Mouse (Mus musculus): ENCODE measurements around the gene Ciz1. TPM values are rescaled to one million over a fixed set of nuclear protein-coding genes. Genes with fewer than 3 reads are reported as not detected.

Gene Ciz1
- total RNA-seq, 1 experiment from 2014 or later: 120 TPM

DNA sequence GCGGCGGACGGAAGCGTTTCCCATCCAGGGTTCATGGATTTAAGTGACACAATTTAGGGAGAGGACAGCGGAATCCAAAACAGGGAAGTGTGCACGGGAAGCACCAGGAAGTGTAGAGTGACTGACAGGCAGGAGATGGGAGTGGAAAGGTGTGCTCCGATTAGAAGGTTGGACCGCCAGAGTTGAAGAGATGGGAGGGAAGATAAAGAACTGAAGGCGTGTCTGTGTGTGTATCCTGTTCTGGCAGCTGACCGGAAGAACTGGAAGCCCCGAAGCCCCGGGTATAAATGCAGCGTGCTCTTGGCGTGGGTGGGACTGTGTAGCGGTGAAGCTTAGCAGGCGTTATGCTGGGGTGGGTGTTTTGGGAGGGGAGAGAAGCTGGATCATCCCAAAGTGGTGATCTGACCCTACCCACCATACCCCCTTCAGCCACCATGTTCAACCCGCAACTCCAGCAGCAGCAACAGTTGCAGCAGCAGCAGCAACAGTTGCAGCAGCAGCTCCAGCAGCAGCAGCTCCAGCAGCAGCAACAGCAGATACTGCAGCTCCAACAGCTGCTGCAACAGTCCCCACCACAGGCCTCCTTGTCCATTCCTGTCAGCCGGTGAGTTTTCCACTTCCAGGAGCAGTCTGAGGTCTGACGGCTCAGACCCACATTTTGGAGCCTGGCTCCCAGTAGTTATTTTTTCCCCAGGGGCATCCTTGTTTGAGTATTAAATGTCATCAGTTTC is 11.4 kb downstream of the Ciz1 start:
- ATAC-seq (ENCODE audit: extremely low read depth, insufficient number of reproducible peaks, low FRiP score, poor library complexity, severe bottlenecking): no peak

DNA sequence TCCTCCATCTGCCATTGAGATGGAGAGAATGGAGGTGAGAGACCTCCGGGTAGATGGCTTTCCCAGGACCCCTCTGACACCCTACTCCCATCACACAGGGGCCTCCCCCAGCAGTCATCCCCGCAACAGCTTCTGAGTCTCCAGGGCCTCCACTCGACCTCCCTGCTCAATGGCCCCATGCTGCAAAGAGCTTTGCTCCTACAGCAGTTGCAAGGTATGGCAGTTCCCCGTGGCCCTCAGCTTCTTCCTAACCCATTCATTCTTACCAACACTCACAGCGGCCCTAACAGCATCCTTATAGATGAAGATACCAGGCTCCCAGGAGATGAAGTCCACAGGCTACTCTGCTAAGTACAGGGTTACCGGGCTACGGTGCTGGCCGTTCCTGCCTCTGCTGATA is 12.0 kb downstream of the Ciz1 start:
- ATAC-seq (ENCODE audit: extremely low read depth, insufficient number of reproducible peaks, low FRiP score, poor library complexity, severe bottlenecking): no peak

DNA sequence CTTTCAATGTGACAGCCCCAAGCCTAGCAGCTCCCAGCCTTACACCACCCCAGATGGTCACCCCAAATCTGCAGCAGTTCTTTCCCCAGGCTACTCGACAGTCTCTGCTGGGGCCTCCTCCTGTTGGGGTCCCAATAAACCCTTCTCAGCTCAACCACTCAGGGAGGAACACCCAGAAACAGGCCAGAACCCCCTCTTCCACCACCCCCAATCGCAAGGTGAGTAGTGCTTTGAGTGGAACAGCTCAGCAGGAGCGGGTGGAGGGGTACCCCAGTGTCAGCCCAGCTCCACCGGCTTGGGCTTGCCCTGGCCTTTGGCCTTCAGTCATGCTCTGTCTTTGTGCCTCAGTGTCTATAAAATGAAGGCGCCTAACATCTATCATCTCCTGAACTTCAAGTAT is 15.2 kb downstream of the Ciz1 start:
- ATAC-seq (ENCODE audit: extremely low read depth, insufficient number of reproducible peaks, low FRiP score, poor library complexity, severe bottlenecking): no peak

DNA sequence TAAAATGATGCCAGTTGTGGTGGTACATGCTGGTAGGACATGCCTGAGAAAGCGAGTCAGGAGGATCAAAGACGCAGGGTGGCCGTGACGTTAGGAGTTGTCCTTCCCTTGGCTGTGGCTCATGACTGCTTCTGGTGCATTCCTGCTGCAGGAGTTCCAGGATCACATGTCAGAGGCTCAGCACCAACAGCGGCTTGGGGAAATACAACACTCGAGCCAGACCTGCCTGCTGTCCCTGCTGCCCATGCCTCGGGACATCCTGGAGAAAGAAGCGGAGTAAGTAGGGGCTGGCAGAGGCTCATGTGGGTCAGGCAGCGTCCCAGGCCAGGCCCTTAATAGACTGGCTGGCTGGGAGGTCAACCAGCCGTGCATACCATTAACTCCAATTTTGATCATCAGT is 22.1 kb downstream of the Ciz1 start:
- no peak for ATAC-seq (ENCODE audit: extremely low read depth, insufficient number of reproducible peaks, low FRiP score, poor library complexity, severe bottlenecking)

DNA sequence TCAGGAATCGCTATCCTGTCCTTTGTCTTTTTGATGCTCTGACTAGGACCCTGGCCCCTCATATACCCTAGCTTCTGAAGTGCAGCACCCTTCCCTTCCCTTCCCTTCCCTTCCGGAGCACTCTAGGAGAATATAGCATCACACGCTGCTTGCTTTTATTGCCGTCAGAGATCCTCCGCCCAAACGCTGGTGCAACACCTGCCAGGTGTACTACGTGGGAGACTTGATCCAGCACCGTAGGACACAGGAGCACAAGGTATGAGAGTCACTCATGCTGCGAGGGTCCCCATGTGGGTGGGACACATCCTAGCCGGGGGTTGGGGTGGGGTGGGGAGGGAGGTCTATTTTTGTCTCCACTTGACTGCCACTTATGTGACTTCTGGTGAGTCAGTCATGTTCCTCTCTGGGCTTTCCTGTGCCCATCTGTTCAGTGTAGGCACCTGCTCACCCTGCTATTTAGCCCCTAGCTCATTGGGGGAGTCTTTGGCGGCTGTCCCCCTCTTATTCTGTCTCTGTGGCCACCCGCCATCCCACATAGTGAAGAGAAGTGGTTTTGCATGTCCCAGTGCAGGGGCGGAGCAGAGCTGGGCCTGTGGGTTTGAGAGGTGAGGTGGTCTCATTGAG is 23.3 kb downstream of the Ciz1 start:
- no peak for ATAC-seq (ENCODE audit: extremely low read depth, insufficient number of reproducible peaks, low FRiP score, poor library complexity, severe bottlenecking)

GRCm38 (mm10) chr2:32376963-32377362 is 24.8 kb downstream of the Ciz1 start:
- no peak for ATAC-seq (ENCODE audit: extremely low read depth, insufficient number of reproducible peaks, low FRiP score, poor library complexity, severe bottlenecking)

DNA sequence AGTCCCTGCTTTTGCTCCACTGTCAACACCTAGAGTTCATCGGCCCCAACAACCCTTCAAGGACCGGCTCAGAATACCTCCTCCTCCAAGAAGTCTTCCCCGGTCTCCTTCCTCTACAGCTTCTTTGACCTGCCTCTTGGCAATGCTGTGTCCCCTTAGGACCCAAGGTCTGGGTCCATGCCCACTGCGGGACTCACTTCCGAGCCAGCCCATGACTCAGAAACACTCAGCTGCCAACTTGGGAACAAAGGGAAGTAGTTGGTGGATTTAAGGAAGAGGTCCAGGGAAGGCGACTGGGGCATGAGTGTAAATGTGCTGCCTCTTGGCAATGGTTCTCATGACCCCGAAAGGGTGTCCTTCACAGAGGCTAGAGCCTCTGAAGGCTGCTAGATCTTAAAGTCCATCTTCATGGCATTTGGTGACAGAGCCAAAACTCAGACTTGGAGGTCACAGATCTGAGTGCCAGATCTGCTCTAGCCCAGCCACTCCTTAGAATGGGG is 27.9 kb downstream of the Ciz1 start:
- ATAC-seq (ENCODE audit: extremely low read depth, insufficient number of reproducible peaks, low FRiP score, poor library complexity, severe bottlenecking): no peak

DNA sequence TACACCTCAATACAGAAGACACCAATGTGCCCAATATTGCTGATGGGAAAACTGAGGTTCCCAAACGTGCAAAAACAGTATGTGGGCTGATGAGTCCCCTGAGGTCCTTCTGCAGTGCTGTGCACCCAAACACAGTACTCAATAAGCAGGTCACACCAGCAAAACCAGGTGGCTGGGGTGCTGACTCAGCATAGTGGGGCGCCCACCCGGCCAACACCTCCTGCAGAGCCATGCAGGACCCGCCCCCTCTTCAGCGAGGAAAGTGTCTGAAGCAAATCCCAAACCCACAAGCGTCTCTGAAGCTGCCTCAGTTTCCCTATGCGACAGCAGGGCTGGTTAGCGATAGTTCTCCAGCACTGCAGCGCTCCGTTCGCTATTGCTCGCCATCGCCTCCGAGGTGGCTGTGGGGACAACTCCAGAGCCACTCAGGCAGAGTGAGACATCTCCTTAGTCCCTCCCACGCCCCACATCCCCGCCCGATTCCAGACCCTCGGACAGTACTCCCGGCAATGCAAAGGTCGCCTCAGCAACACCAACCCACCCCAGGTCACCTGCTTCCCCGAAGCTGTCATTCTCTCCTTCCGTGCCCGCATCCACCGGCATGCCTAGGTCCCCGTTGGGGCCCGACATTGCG is 29.1 kb downstream of the Ciz1 start:
- ATAC-seq (ENCODE audit: extremely low read depth, insufficient number of reproducible peaks, low FRiP score, poor library complexity, severe bottlenecking): no peak

- peak; percentile 86 for ATAC-seq (ENCODE audit: extremely low read depth, insufficient number of reproducible peaks, low FRiP score, poor library complexity, severe bottlenecking)
These were observed 29.7 kb downstream of the Ciz1 start, which contains the start of gene 1110008P14Rik for GRCm38 (mm10) chr2:32381775-32382223. Gene 1110008P14Rik, minus strand, starts transcription at chr2:32381938.

DNA sequence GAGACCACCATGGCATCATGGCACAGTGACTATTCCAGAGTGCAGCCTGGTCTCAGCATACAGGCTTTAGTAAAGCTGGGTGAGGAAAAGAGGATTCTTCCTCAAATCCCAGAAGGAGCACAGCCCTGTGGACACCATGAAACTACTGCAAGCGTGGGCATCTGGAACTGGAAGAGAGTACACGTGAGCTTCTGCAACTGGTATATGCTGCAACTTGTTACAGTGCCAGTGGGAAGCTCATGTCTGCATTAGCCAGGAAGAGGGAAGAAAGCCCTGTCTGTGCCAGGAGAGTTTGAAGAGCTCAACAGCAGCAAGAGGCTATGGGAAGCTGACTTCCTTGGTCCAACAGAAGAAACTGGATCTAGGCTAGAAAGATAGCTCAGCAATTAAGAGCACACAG is 30.6 kb downstream of the Ciz1 start:
- no peak for ATAC-seq (ENCODE audit: extremely low read depth, insufficient number of reproducible peaks, low FRiP score, poor library complexity, severe bottlenecking)

DNA sequence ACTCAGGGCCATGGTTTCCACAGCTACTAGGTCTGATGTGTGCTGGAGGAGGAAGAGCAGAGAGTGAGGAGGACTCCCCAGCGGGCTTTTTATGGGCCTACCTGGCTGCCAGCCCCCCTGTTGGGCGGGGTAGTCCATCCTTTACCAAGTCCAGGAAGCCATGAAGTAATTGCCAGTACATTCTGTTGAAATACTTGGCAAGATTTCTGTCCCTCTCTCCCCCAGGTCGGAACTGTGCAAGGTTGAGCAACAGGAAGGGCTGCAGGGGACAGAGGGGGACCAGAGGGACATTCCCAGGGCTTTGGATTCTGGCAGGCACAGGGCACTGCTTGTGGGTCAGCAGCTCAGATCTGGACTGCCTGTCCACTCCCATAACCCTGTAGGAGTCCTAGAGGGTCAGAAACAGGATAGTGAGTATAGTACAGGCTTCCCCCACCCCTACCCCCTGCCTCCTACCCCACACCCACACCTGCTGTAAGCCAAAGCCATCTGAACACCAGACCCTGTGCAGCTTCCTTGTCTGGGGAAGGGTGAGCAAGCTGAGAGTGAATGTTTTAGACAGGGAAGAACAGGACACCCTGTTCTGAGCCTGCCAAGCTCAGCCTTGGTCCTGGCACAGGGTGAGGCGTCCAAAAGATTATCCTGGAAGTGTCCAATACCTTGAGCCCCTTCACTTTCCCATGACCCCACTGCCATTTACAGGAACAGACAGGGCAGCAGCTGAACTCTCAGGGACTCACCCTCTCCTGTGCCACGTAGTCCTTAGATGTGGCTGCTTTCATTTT is 35.8 kb downstream of the Ciz1 start, which contains the start of gene Lcn2:
Lcn2 (minus strand) TSS at position 547 of the 785 bp plus-strand sequence.
- ATAC-seq (ENCODE audit: extremely low read depth, insufficient number of reproducible peaks, low FRiP score, poor library complexity, severe bottlenecking): no peak

- ATAC-seq (ENCODE audit: extremely low read depth, insufficient number of reproducible peaks, low FRiP score, poor library complexity, severe bottlenecking): peak; percentile 14; the same call in 1 of the 2 replicates
These were observed 37.0 kb downstream of the Ciz1 start for GRCm38 (mm10) chr2:32389157-32389556.

DNA sequence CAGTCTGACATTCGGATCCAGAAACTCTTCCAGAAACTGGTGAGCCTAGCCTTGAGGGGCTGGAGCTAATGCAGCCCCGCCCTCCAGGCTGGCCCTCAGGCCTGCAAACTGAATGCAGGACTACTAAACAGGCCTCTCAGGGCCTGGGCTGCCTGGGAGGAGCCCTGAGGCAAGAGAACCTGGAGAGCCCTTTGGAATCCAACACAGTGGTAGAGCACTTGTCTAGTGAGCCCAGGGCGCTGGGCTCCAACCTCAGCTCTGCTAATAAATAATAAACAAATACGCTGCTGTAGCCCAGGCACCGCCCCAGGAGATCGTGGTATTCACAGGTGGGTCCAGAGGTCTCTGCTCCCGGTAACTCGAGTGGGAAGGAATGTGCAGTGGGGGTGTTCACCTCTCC is 38.7 kb downstream of the Ciz1 start:
- no peak for ATAC-seq (ENCODE audit: extremely low read depth, insufficient number of reproducible peaks, low FRiP score, poor library complexity, severe bottlenecking)

DNA sequence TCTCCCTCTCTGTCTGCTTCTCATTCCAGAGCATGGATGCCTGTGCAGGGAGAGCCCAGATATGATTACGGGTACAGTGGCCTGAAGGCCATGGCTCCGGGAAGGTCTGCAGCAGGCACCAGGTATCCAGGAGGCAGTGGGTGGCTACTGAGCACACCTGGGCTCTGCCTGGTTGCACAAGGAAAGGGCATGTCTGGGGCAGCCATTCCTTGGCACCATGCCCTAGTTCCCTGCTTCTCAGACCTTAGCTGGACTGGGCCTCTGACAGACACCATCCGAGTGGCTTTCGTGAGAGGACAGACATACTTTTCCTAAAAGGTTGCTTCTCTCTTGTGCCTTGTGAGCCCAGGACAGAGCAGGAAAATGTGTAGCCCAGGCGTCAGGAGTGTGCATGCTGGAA is 39.9 kb downstream of the Ciz1 start:
- no peak for ATAC-seq (ENCODE audit: extremely low read depth, insufficient number of reproducible peaks, low FRiP score, poor library complexity, severe bottlenecking)

DNA sequence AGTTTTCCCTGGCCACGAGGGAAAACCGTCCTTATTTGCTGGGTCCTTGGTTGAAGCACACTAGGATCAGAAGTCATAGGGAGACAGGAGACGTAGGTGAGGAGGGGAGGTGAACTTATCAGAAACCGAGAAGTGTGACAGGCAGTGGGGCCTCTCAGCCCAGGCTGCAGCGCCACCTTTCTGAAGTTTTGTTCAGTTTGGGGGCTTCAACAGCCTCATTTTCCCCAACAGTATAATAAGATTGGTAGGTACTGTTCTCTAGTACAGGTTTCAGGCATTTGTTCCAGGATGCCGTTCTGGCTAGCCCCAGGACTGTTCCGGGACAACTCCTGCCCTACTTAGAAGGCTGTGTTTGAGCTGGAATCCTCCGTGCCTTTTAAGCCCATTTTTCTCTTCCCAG is 42.8 kb downstream of the Ciz1 start:
- no peak for ATAC-seq (ENCODE audit: extremely low read depth, insufficient number of reproducible peaks, low FRiP score, poor library complexity, severe bottlenecking)

GRCm38 (mm10) chr2:32395484-32395945 is 43.4 kb downstream of the Ciz1 start, which contains the start of gene Ptges2:
Gene Ptges2, plus strand, starts transcription at chr2:32395896.
- ATAC-seq (ENCODE audit: extremely low read depth, insufficient number of reproducible peaks, low FRiP score, poor library complexity, severe bottlenecking): peak; percentile 68

GRCm38 (mm10) chr2:32395946-32396621 is 44.0 kb downstream of the Ciz1 start:
- peak; percentile 75 for ATAC-seq (ENCODE audit: extremely low read depth, insufficient number of reproducible peaks, low FRiP score, poor library complexity, severe bottlenecking)

GRCm38 (mm10) chr2:32396695-32397094 is 44.6 kb downstream of the Ciz1 start:
- no peak for ATAC-seq (ENCODE audit: extremely low read depth, insufficient number of reproducible peaks, low FRiP score, poor library complexity, severe bottlenecking)

All from neutrophil, adult 5-6 weeks (primary cell).